Mouse (Mus musculus) limb, embryonic 14.5 days (tissue): ENCODE results near the gene Ccsap. TPM values are rescaled to one million over a fixed set of nuclear protein-coding genes. Genes with fewer than 3 reads are reported as not detected.

ENCODE experiments used
- ATAC-seq: fragments of 200-750 bp; cut with Nextera tagmentation; 2 replicates; pipeline ENCODE4 v1.8.0; 2017; ENCODE audit warnings: low read depth, moderate number of reproducible peaks, moderate TSS enrichment; ENCODE audit not compliant: low FRiP score
- DNase-seq: peaks from one replicate; pipeline ENCODE4 v3.0.0-alpha.2; 2015; ENCODE audit warnings: low spot score
- H3K27ac ChIP-seq: fragments of 300-500 bp; sonication (generic); replicated peaks from 2 replicates; pipeline ENCODE4 v1.5.1; 2014; ENCODE audit warnings: low read depth, mild to moderate bottlenecking, low read length, moderate library complexity, mixed read lengths
- H3K27me3 ChIP-seq: fragments of 300-500 bp; sonication (generic); 2 replicates; pipeline ENCODE4 v1.6.1; 2014; ENCODE audit warnings: low read length, mixed read lengths; ENCODE audit not compliant: control insufficient read depth, insufficient read depth
- H3K36me3 ChIP-seq: fragments of 300-500 bp; sonication (generic); 2 replicates; pipeline ENCODE4 v1.6.1; 2014; ENCODE audit warnings: mild to moderate bottlenecking, low read length, moderate library complexity, mixed read lengths; ENCODE audit not compliant: control insufficient read depth, insufficient read depth
- H3K4me1 ChIP-seq: fragments of 300-500 bp; sonication (generic); 2 replicates; pipeline ENCODE4 v1.6.1; 2014; ENCODE audit warnings: antibody characterized with exemption, low read length, mixed read lengths; ENCODE audit not compliant: control insufficient read depth, insufficient read depth
- H3K4me2 ChIP-seq: fragments of 300-500 bp; sonication (generic); replicated peaks from 2 replicates; pipeline ENCODE4 v1.6.1; 2014; ENCODE audit warnings: low read depth, mild to moderate bottlenecking, low read length, moderate library complexity; ENCODE audit not compliant: severe bottlenecking
- H3K4me3 ChIP-seq: fragments of 300-500 bp; sonication (generic); replicated peaks from 2 replicates; pipeline ENCODE4 v1.5.1; 2014; ENCODE audit warnings: low read length
- H3K9ac ChIP-seq: fragments of 300-500 bp; sonication (generic); 2 replicates; pipeline ENCODE4 v1.6.1; 2014; ENCODE audit warnings: mild to moderate bottlenecking, low read depth, low read length, moderate library complexity; ENCODE audit not compliant: severe bottlenecking
- H3K9me3 ChIP-seq: fragments of 300-500 bp; sonication (generic); 2 replicates; pipeline ENCODE4 v1.6.1; 2016; ENCODE audit warnings: low read length; ENCODE audit not compliant: control insufficient read depth
- POLR2A ChIP-seq: fragments of 200-500 bp; IDR thresholded peaks from 2 replicates; pipeline ENCODE4 v1.8.0; 2012; ENCODE audit warnings: inconsistent platforms, mild to moderate bottlenecking, moderate library complexity, borderline replicate concordance; ENCODE audit not compliant: insufficient read depth, insufficient read length; ENCODE audit errors: extremely low read depth
- WGBS: fragments of 180-500 bp; shearing (Covaris S2); extraction: QIAGEN DNeasy Blood & Tissue Kit; methylation state at CpG from one replicate; pipeline ENCODE4 v1.1.7; 2014; 5-methylcytosine and 5-hydroxymethylcytosine counted together
- polyA plus RNA-seq, 2 experiments: library from polyadenylated mRNA; depleted of rRNA in 1 of 2; stranded (reverse) in 1 of 2; unstranded in 1 of 2; fragments of >200 nt; fragmentation: Nextera tagmentation in 1 of 2; extraction: Ambion mirVana in 1 of 2; gene quantifications; 2 replicates each; pipeline versions ENCODE4 v1.2.1 to v1.2.3; 2012 to 2014

The Ccsap gene
- polyA plus RNA-seq, 2 experiments, result 3.7 to 4.9 TPM

GRCm38 (mm10) chr8:123887956-123888355 is 27.9 kb upstream of the Ccsap start:
- H3K4me2 ChIP-seq, result no peak overlapping the region
- H3K27me3 ChIP-seq, result peaks cover 16% of the 10 kb centered on the region
- no peaks in the 10 kb centered on the region for H3K36me3 ChIP-seq
- no peak for DNase-seq
- no peak overlapping the region for H3K27ac ChIP-seq
- no peak overlapping the region for H3K4me3 ChIP-seq
- H3K9me3 ChIP-seq, result no peaks in the 10 kb centered on the region
- WGBS, result 90% methylated on average over 2 of the region's 2 CpGs
- H3K9ac ChIP-seq, result no peak overlapping the region
- ATAC-seq, result no peak
- TF ChIP-seq POLR2A, result no peak
- 0 out of 2 replicates have a peak, but pooled peaks cover 2% of the 10 kb centered on the region for H3K4me1 ChIP-seq

- H3K4me2 ChIP-seq, result no peak overlapping the region
- no peaks in the 10 kb centered on the region for H3K9me3 ChIP-seq
- no peak for TF ChIP-seq POLR2A
- 0 out of 2 replicates have a peak, but pooled peaks cover 2% of the 10 kb centered on the region for H3K4me1 ChIP-seq
- DNase-seq (no peak), ATAC-seq (no peak)
- H3K4me3 ChIP-seq, result no peak overlapping the region
- H3K27me3 ChIP-seq, result peaks cover 10% of the 10 kb centered on the region
- no peak overlapping the region for H3K9ac ChIP-seq
- no peak overlapping the region for H3K27ac ChIP-seq
- WGBS, result 95% methylated on average over 4 of the region's 4 CpGs
- no peaks in the 10 kb centered on the region for H3K36me3 ChIP-seq
Observed at GRCm38 (mm10) chr8:123887163-123887562, 27.2 kb upstream of the Ccsap start.

GRCm38 (mm10) chr8:123884721-123885565 is 24.9 kb upstream of the Ccsap start:
- WGBS, result 6% methylated on average over 14 of the region's 14 CpGs
- Histone ChIP-seq H3K4me1 (no peaks in the 10 kb centered on the region), H3K9me3 (no peaks in the 10 kb centered on the region), H3K36me3 (no peaks in the 10 kb centered on the region), H3K4me2 (no peak overlapping the region), H3K4me3 (no peak overlapping the region), H3K27ac (0 out of 2 replicates have a peak overlapping the region, but pooled peaks have one; percentile 52), H3K27me3 (no peaks in the 10 kb centered on the region), H3K9ac (no peak overlapping the region)
- TF ChIP-seq POLR2A, result no peak
- DNase-seq (peak; percentile 54), ATAC-seq (peak; percentile 76)

- ATAC-seq (peak; percentile 70), DNase-seq (peak; percentile 30)
- Histone ChIP-seq H3K27me3 (no peaks in the 10 kb centered on the region), H3K9me3 (no peaks in the 10 kb centered on the region), H3K4me1 (no peaks in the 10 kb centered on the region), H3K36me3 (no peaks in the 10 kb centered on the region), H3K27ac (no peak overlapping the region), H3K4me3 (no peak overlapping the region), H3K4me2 (no peak overlapping the region), H3K9ac (no peak overlapping the region)
- WGBS, result 64% methylated on average over 4 of the region's 4 CpGs
- no peak for TF ChIP-seq POLR2A
Observed at GRCm38 (mm10) chr8:123883094-123883493, 23.1 kb upstream of the Ccsap start.

- no peak for TF ChIP-seq POLR2A
- WGBS, result 74% methylated on average over 2 of the region's 2 CpGs
- H3K36me3 ChIP-seq, result no peaks in the 10 kb centered on the region
- no peak overlapping the region for H3K4me3 ChIP-seq
- H3K9ac ChIP-seq, result no peak overlapping the region
- H3K27ac ChIP-seq, result no peak overlapping the region
- H3K4me1 ChIP-seq, result no peaks in the 10 kb centered on the region
- no peaks in the 10 kb centered on the region for H3K9me3 ChIP-seq
- DNase-seq (no peak), ATAC-seq (no peak)
- H3K4me2 ChIP-seq, result no peak overlapping the region
- no peaks in the 10 kb centered on the region for H3K27me3 ChIP-seq
Observed at GRCm38 (mm10) chr8:123882412-123882811, 22.4 kb upstream of the Ccsap start.
